Mouse (Mus musculus) small intestine, adult 2 months (tissue): ENCODE results near the gene Wdr18.

Experiments used
- CTCF ChIP-seq: fragments of 200-500 bp; IDR thresholded peaks from 2 replicates; pipeline ENCODE4 v1.5.1; 2012; ENCODE audit warnings: low read depth, mild to moderate bottlenecking, control low read depth, inconsistent platforms, low read length, moderate library complexity, mixed read lengths; ENCODE audit not compliant: insufficient replicate concordance, insufficient read length; ENCODE audit errors: extremely low read depth
- POLR2A ChIP-seq: fragments of 200-500 bp; IDR thresholded peaks from 2 replicates; pipeline ENCODE4 v1.6.1; 2012; ENCODE audit warnings: low read depth, mild to moderate bottlenecking, control low read depth, inconsistent platforms, low read length, moderate library complexity

DNA sequence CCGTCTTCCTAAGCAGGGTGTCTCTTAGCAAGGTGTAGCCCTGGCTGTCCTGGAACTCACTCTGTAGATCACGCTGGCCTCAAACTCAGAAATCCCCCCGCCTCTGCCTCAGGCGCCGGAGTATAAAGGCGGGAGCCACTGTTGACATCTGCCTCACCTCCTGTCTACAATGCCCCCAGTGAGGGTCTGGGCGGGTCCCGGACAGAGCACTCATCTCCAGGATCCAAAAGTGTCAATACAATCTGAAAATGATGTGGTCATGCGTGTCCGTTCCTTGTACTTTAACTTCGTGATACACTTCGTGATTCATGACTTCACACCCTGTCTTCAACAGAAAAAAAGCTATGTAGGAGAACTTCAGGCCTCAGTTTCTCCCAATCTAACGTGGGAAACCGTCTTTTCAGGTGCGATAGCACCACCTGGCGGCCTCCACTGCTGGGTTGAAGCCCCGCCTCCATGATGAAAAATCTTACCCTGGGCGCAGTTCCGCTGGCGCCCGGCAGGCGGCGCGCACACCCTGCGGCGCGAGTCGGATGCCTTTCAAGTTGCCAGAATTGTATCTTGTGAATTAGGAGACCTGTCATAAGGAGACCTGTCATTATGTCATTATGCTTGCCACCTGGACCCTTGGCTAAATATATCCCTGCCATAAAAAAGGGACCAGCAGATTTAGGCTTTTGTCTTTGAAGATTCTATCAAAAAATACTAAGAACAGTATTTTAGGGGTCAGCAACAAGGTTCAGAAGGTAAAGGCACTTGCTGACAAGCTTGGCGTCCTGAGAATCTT is 34.8 kb upstream of the Wdr18 start:
- TF ChIP-seq CTCF (peak; percentile 100), POLR2A (no peak)
